Mouse (Mus musculus): ENCODE results near the gene Wdr74. TPM values are rescaled to one million over a fixed set of nuclear protein-coding genes. Genes with fewer than 3 reads are reported as not detected.

Gene Wdr74
- polyA plus RNA-seq, 1 experiment from 2014 or later = 83.5 TPM

DNA sequence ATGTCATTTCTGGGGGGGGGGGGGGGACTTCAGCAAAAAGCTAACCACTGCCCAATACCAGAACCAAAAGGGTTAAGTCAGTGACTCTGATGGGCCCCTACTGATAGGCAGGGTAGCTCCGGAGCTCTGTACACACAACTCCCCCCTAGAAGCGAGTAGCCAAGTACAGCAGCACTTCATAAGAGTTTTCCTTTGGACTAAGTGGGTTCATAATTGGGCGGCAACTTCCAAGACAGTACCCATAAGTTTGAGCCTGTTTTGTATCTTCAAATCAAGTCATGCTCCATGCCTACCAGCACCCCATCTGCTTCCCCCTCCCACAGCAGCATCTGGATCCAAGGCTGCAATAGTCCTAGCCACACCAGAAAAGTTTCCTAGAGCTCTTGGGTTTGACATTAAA lies 20.0 kb downstream of the Wdr74 start:
- Histone ChIP-seq H3K27ac (ENCODE audit: low read length) (no peak overlapping the region), H3K4me2 (ENCODE audit: low read depth, low read length) (peak overlapping the region; percentile 53), H3K4me3 (replicated peaks; ENCODE audit: low read length) (peak overlapping the region; percentile 88; the same call in 1 of the 2 replicates), H3K9ac (ENCODE audit: low read length) (peak overlapping the region; percentile 96; the same call in 1 of the 2 replicates), H3K36me3 (ENCODE audit: control insufficient read depth, insufficient read depth, low read length) (peaks cover 7% of the 10 kb centered on the region; the same call in 1 of the 2 replicates), H3K9me3 (replicated peaks; ENCODE audit: control insufficient read depth, low read length) (no peaks in the 10 kb centered on the region), H3K27me3 (ENCODE audit: control insufficient read depth, insufficient read depth, low read length) (no peaks in the 10 kb centered on the region), H3K4me1 (ENCODE audit: control insufficient read depth, insufficient read depth, low read length) (peaks cover 16% of the 10 kb centered on the region)
- ATAC-seq (ENCODE audit: insufficient read depth, low FRiP score) = no peak
- WGBS = 51% methylated on average over 3 of the region's 3 CpGs

DNA sequence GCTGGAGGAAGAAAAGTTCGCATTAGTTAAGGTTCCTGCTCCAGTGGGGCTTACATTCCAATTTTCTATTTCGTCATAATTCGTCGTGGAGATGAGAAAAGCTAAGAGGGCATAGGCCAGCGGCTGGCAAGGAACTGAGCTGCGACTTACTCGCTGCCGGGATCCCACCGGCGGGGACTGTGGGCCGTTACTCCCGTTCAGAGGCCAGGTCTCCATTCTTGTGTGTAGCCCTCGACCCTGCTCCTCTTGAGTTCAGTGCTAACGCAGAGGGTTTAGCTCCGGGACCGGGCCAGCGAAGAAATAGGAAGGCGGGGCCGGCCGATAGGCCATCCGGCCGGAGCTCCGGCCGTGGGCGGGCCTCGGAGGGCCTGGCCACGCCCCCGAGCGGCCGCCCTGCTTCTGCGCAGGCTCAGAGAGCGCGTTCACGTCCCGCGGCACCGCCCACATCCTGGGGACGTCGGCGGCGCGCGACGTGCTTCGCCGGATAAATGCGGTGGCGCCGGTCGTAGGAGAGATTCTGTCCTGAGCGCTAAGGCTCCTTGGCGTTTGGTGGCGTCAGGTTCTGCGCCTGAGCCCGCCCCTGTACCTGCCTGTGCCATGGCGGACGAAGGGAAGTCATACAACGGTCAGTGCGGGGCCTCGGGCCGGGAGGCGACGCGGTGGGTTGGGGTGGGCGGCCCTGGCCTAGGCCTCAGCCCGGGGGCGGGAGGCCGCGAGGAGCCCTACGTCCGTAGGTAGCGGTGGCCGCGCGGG lies 21.2 kb downstream of the Wdr74 start, which contains the start of gene Nxf1:
Gene Nxf1 (plus strand): TSS at position 439 of the 753 bp plus-strand sequence.
- Histone ChIP-seq H3K27ac (ENCODE audit: low read length) (peak within 1 kb of the TSS; percentile 92), H3K4me3 (replicated peaks; ENCODE audit: low read length) (peak within 1 kb of the TSS; percentile 88), H3K4me2 (ENCODE audit: low read depth, low read length) (peak within 1 kb of the TSS; percentile 87), H3K27me3 (ENCODE audit: control insufficient read depth, insufficient read depth, low read length) (no peaks in the 10 kb centered on the region), H3K9ac (ENCODE audit: low read length) (peak within 1 kb of the TSS; percentile 96), H3K9me3 (replicated peaks; ENCODE audit: control insufficient read depth, low read length) (no peaks in the 10 kb centered on the region), H3K4me1 (ENCODE audit: control insufficient read depth, insufficient read depth, low read length) (peaks cover 16% of the 10 kb centered on the region), H3K36me3 (ENCODE audit: control insufficient read depth, insufficient read depth, low read length) (peaks cover 7% of the 10 kb centered on the region; the same call in 1 of the 2 replicates)
- under 1% methylated on average over 75 of the region's 75 CpGs for WGBS
- peak; percentile 95 for ATAC-seq (ENCODE audit: insufficient read depth, low FRiP score)

DNA sequence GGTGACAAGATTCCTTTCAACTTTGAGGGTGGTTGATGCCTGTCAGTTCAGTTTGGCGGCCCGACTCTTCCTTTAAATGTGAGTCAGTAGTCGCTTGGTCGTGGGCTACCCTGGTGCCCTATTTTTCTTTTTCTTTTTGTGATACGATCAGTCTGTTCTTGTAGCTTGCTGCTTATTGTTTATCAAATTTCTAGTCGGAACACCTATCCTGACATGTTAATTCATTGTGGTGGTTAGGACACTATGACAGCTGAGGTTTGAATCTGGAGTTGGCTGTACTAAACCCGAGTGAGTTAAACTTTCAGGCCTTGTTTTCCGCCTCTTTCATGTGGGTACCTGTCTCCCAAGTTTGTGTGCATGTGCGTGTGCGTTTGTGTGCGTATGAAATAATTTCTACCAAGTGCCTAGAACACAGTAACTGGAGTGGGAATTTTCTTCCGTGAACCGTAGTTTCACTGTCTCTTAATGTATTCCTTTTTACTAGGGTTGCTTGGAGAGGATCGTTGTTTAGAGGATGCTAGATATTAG lies 21.9 kb downstream of the Wdr74 start:
- no peak for ATAC-seq (ENCODE audit: insufficient read depth, low FRiP score)
- H3K4me1 ChIP-seq (ENCODE audit: control insufficient read depth, insufficient read depth, low read length) = peaks cover 16% of the 10 kb centered on the region
- H3K9me3 ChIP-seq (replicated peaks; ENCODE audit: control insufficient read depth, low read length) = no peaks in the 10 kb centered on the region
- H3K27me3 ChIP-seq (ENCODE audit: control insufficient read depth, insufficient read depth, low read length) = no peaks in the 10 kb centered on the region
- WGBS = 2% methylated on average over 14 of the region's 14 CpGs
- H3K4me2 ChIP-seq (ENCODE audit: low read depth, low read length) = peak overlapping the region; percentile 87
- H3K4me3 ChIP-seq (replicated peaks; ENCODE audit: low read length) = peak overlapping the region; percentile 88
- peak overlapping the region; percentile 89 for H3K27ac ChIP-seq (ENCODE audit: low read length)
- H3K36me3 ChIP-seq (ENCODE audit: control insufficient read depth, insufficient read depth, low read length) = peaks cover 7% of the 10 kb centered on the region; the same call in 1 of the 2 replicates
- peak overlapping the region; percentile 96 for H3K9ac ChIP-seq (ENCODE audit: low read length)

DNA sequence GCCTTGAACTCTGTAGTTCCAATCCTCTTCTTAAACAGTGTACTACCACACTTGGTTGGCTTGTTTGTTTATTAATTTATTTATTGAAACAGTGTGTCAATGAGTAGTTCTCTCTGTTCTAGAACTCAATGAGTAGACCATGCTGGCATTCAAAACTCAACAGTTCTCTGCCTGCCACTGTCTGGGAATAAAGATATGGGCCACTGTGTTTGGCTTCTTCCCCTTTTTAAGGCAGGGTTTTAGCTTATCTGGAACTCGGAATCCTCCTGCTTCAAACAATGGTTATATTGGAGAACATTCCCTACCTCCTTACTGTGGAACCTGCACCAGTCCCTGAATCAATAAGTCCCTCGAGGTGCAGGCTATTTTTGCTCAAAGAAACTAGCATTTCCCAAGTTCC lies 23.3 kb downstream of the Wdr74 start:
- H3K4me1 ChIP-seq (ENCODE audit: control insufficient read depth, insufficient read depth, low read length) = peaks cover 16% of the 10 kb centered on the region
- H3K27me3 ChIP-seq (ENCODE audit: control insufficient read depth, insufficient read depth, low read length) = no peaks in the 10 kb centered on the region
- H3K4me3 ChIP-seq (replicated peaks; ENCODE audit: low read length) = no peak overlapping the region
- H3K9me3 ChIP-seq (replicated peaks; ENCODE audit: control insufficient read depth, low read length) = no peaks in the 10 kb centered on the region
- no peak for ATAC-seq (ENCODE audit: insufficient read depth, low FRiP score)
- no peak overlapping the region for H3K27ac ChIP-seq (ENCODE audit: low read length)
- no peak overlapping the region for H3K9ac ChIP-seq (ENCODE audit: low read length)
- 74% methylated on average over 2 of the region's 2 CpGs for WGBS
- peaks cover 18% of the 10 kb centered on the region; the same call in 1 of the 2 replicates for H3K36me3 ChIP-seq (ENCODE audit: control insufficient read depth, insufficient read depth, low read length)
- no peak overlapping the region for H3K4me2 ChIP-seq (ENCODE audit: low read depth, low read length)

DNA sequence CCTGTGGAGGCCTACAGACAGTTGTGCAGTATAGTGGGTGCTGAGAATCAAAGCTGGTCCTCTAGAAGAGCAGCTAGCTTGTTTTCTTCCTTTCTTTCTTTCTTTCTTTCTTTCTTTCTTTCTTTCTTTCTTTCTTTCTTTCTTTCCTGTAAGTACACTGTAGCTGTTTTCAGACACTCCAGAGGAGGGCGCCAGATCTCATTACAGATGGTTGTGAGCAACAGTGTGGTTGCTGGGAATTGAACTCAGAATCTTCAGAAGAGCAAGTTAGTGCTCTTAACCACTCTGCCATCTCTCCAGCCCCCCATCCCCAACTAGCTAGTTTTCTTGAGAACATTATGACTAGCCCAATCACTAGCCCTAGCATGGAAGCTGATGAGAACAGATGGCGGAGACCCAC lies 25.1 kb downstream of the Wdr74 start:
- no peak for ATAC-seq (ENCODE audit: insufficient read depth, low FRiP score)
- Histone ChIP-seq H3K4me3 (replicated peaks; ENCODE audit: low read length) (no peak overlapping the region), H3K9me3 (replicated peaks; ENCODE audit: control insufficient read depth, low read length) (peaks cover 4% of the 10 kb centered on the region; the same call in 1 of the 2 replicates), H3K36me3 (ENCODE audit: control insufficient read depth, insufficient read depth, low read length) (peaks cover 29% of the 10 kb centered on the region), H3K27ac (ENCODE audit: low read length) (no peak overlapping the region), H3K9ac (ENCODE audit: low read length) (no peak overlapping the region), H3K27me3 (ENCODE audit: control insufficient read depth, insufficient read depth, low read length) (no peaks in the 10 kb centered on the region), H3K4me2 (ENCODE audit: low read depth, low read length) (no peak overlapping the region), H3K4me1 (ENCODE audit: control insufficient read depth, insufficient read depth, low read length) (peaks cover 14% of the 10 kb centered on the region)
- 94% methylated on average over 2 of the region's 2 CpGs for WGBS

DNA sequence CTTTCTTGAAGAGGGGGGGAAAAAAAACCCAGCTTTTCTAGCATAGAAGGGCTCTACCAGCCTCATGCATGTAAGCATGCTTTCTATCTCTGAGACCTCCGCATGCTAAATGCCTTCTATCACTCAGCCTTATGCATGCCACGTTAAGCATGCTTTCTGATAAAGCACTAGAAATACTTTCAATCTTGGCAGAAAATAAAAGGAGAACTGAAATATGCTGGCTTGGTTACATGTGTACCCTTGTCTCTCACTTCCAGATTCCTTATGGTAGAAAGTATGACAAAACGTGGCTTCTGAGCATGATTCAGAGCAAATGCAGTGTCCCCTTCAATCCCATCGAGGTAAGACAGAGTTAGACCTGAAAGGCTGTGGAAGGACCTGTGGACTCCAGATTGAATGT lies 27.6 kb downstream of the Wdr74 start:
- no peak overlapping the region for H3K4me3 ChIP-seq (replicated peaks; ENCODE audit: low read length)
- peaks cover 51% of the 10 kb centered on the region for H3K36me3 ChIP-seq (ENCODE audit: control insufficient read depth, insufficient read depth, low read length)
- H3K9me3 ChIP-seq (replicated peaks; ENCODE audit: control insufficient read depth, low read length) = peaks cover 4% of the 10 kb centered on the region; the same call in 1 of the 2 replicates
- H3K27ac ChIP-seq (ENCODE audit: low read length) = no peak overlapping the region
- H3K9ac ChIP-seq (ENCODE audit: low read length) = no peak overlapping the region
- H3K27me3 ChIP-seq (ENCODE audit: control insufficient read depth, insufficient read depth, low read length) = no peaks in the 10 kb centered on the region
- ATAC-seq (ENCODE audit: insufficient read depth, low FRiP score) = no peak
- H3K4me2 ChIP-seq (ENCODE audit: low read depth, low read length) = no peak overlapping the region
- 92% methylated on average over 4 of the region's 4 CpGs for WGBS
- H3K4me1 ChIP-seq (ENCODE audit: control insufficient read depth, insufficient read depth, low read length) = peaks cover 4% of the 10 kb centered on the region; the same call in 1 of the 2 replicates

DNA sequence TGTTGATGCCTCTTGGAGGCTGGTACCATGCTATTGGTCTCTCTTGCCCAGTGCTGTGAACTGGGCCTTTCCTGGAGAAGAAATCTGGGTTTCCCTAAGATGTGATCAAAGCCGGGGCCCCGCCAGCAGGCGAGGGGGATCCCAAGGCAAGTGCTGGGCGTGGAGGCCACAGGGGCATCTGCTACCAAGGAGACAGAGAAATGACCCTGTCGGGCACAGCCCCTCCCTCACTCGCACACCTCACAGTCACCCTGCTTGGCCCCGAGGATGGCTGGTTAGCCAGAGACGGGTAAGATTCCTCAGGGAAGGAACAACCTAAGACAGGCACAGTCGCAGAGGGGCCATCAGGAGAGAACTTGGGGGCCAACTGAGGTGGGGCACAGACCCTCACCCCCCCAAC lies 29.9 kb downstream of the Wdr74 start:
- Histone ChIP-seq H3K4me1 (ENCODE audit: control insufficient read depth, insufficient read depth, low read length) (peaks cover 5% of the 10 kb centered on the region), H3K27ac (ENCODE audit: low read length) (no peak overlapping the region), H3K4me2 (ENCODE audit: low read depth, low read length) (no peak overlapping the region), H3K27me3 (ENCODE audit: control insufficient read depth, insufficient read depth, low read length) (no peaks in the 10 kb centered on the region), H3K36me3 (ENCODE audit: control insufficient read depth, insufficient read depth, low read length) (peaks cover 66% of the 10 kb centered on the region), H3K9ac (ENCODE audit: low read length) (no peak overlapping the region), H3K4me3 (replicated peaks; ENCODE audit: low read length) (no peak overlapping the region), H3K9me3 (replicated peaks; ENCODE audit: control insufficient read depth, low read length) (peaks cover 4% of the 10 kb centered on the region; the same call in 1 of the 2 replicates)
- ATAC-seq (ENCODE audit: insufficient read depth, low FRiP score) = no peak
- 95% methylated on average over 9 of the region's 9 CpGs for WGBS

DNA sequence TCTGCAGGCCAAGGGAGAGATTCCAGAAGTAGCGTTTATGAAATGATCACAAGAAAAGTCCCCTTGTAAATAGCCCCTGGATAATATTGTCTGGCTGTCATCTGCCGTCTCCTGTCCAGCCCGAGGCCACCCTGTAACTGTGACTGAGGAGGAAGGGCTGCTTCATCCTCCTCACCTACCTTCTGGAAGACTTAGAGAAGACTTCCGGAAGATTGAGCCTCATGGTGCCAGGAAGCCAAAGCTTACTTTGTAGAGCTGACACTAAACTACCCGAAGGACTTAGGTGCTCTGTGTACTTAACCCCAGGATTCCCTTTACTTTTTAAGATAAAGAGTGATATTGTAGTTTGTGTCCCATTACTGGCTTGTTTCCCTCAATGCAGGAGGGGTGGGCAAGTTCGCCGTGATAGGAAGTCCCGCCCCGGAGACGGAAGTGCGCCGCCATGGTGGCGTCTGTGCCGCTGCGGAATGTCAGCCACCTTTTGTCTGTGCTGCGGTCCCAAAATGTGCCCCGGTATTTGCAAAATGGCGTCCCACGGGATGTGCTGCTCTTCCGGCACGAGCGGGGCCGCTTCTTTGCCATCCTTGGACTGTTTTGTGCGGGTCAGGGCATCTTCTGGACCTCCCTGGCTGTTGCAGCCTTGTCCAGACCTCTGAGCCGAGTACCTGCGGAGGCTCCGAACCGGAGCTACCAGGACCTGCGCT lies 35.1 kb downstream of the Wdr74 start, which contains the start of gene Tmem223:
Gene Tmem223 (plus strand): TSS at position 430 of the 704 bp plus-strand sequence.
- H3K4me3 ChIP-seq (replicated peaks; ENCODE audit: low read length) = peak within 1 kb of the TSS; percentile 87
- peak within 1 kb of the TSS; percentile 82 for H3K4me2 ChIP-seq (ENCODE audit: low read depth, low read length)
- H3K4me1 ChIP-seq (ENCODE audit: control insufficient read depth, insufficient read depth, low read length) = peaks cover 25% of the 10 kb centered on the region
- no peaks in the 10 kb centered on the region for H3K27me3 ChIP-seq (ENCODE audit: control insufficient read depth, insufficient read depth, low read length)
- H3K9ac ChIP-seq (ENCODE audit: low read length) = peak within 1 kb of the TSS; percentile 95
- H3K36me3 ChIP-seq (ENCODE audit: control insufficient read depth, insufficient read depth, low read length) = peaks cover 47% of the 10 kb centered on the region
- peak within 1 kb of the TSS; percentile 85 for H3K27ac ChIP-seq (ENCODE audit: low read length)
- 14% methylated on average over 29 of the region's 29 CpGs for WGBS
- H3K9me3 ChIP-seq (replicated peaks; ENCODE audit: control insufficient read depth, low read length) = no peaks in the 10 kb centered on the region
- ATAC-seq (ENCODE audit: insufficient read depth, low FRiP score) = peak; percentile 45
